Mouse (Mus musculus): ENCODE data around the gene Slc9a9. TPM values are rescaled to one million over a fixed set of nuclear protein-coding genes. Genes with fewer than 3 reads are reported as not detected.

Gene Slc9a9
- polyA plus RNA-seq, 1 experiment from 2014 or later = 2.7 TPM

DNA sequence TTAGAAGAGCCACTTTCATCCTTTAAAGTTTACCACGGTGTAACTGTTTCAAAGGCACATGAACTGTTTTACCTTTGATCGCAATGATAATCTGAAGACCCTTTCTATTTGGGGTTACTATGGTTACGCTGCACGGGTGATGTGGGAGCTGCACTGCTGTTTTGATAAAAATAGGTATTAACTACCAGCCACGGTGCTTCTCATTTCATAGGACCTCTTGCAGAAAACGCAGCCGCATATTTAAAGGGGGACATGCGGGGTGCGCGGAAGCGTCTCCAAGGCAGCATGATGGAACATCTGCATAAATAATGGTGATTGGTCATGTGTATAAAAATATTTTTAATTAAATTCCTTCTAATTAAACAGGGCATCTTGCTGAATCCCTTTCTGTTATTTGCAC is 169.5 kb downstream of the Slc9a9 start:
- no peaks in the 10 kb centered on the region for H3K36me3 ChIP-seq (replicated peaks)
- no peak overlapping the region for H3K4me3 ChIP-seq (replicated peaks)
- no peak for ATAC-seq (ENCODE audit: insufficient read depth)
- no peak overlapping the region for H3K9ac ChIP-seq
- H3K27ac ChIP-seq (replicated peaks) = no peak overlapping the region
- no peaks in the 10 kb centered on the region; the same call in 1 of the 2 replicates for H3K4me1 ChIP-seq (replicated peaks)
- H3K9me3 ChIP-seq (replicated peaks) = no peaks in the 10 kb centered on the region
- H3K4me2 ChIP-seq = no peak overlapping the region
- no peaks in the 10 kb centered on the region for H3K27me3 ChIP-seq
- 82% methylated on average over 11 of the region's 11 CpGs for whole genome bisulfite sequencing (ENCODE audit: insufficient replicate concordance)

DNA sequence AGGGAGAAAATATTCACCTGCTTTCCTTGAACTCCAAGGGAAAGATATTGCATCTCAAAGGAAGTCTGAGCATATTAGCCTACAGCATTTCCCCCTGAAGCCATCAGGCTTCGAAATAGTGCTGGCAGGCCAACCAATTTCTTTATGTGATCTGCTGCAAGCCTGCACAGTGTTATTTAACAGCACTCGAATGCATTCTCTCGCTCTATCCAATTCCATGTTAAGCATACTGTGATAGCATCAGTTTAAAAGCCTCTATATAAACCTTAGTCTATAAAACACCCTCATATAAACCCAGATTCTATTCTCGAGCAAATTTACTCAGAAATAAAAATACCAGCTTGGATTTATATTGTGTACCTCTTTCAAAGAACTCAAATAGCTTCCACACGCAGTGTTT is 170.7 kb downstream of the Slc9a9 start:
- no peak for ATAC-seq (ENCODE audit: insufficient read depth)
- no peak overlapping the region for H3K4me2 ChIP-seq
- H3K4me1 ChIP-seq (replicated peaks) = no peaks in the 10 kb centered on the region; the same call in 1 of the 2 replicates
- 61% methylated on average over 5 of the region's 5 CpGs for WGBS (ENCODE audit: insufficient replicate concordance)
- H3K36me3 ChIP-seq (replicated peaks) = no peaks in the 10 kb centered on the region
- no peak overlapping the region for H3K4me3 ChIP-seq (replicated peaks)
- no peaks in the 10 kb centered on the region for H3K9me3 ChIP-seq (replicated peaks)
- no peaks in the 10 kb centered on the region for H3K27me3 ChIP-seq
- no peak overlapping the region for H3K27ac ChIP-seq (replicated peaks)
- no peak overlapping the region for H3K9ac ChIP-seq

DNA sequence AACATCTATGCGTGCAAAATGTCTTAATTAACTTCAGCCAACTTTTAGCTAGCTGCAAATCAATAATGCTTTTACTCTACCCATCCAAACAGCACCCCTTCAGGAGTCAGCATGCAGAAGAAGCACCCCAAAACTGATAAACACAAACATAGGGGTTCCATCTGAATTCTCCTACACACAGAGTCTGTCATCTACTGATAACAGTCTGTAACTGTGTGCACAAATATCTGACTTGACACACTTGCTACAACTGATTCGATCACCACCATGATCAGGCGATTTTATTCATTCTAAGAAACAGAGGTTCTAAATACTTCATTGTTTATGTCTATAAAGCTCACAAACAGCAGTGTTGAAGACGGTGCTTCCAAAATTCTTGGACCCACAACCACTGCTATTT is 171.3 kb downstream of the Slc9a9 start:
- Histone ChIP-seq H3K4me1 (replicated peaks) (no peaks in the 10 kb centered on the region; the same call in 1 of the 2 replicates), H3K4me3 (replicated peaks) (no peak overlapping the region), H3K27ac (replicated peaks) (no peak overlapping the region), H3K9me3 (replicated peaks) (no peaks in the 10 kb centered on the region), H3K36me3 (replicated peaks) (no peaks in the 10 kb centered on the region), H3K4me2 (no peak overlapping the region), H3K27me3 (no peaks in the 10 kb centered on the region), H3K9ac (no peak overlapping the region)
- ATAC-seq (ENCODE audit: insufficient read depth) = peak; percentile 52
- whole genome bisulfite sequencing (ENCODE audit: insufficient replicate concordance) = 46% methylated on average over 4 of the region's 4 CpGs

DNA sequence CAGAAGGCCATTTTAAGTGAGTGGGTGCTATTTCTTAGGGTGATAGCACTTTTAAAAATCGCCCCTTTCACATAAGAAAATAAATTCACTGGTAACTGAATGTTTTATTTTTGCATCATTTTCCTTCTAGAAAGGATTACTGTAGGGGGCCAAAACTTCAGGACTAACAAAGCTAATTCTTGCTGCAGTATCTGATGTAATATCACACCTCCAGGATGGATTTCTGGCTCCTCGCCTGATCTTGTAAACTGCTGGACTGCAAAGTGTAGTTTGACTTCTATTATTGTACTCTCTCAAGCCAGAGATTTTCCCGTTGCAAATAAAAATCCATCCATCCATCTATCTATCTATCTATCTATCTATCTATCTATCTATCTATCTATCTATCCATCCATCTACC is 174.5 kb downstream of the Slc9a9 start:
- Histone ChIP-seq H3K27ac (replicated peaks) (no peak overlapping the region), H3K4me3 (replicated peaks) (no peak overlapping the region), H3K4me1 (replicated peaks) (no peaks in the 10 kb centered on the region; the same call in 1 of the 2 replicates), H3K9ac (no peak overlapping the region), H3K36me3 (replicated peaks) (no peaks in the 10 kb centered on the region), H3K9me3 (replicated peaks) (no peaks in the 10 kb centered on the region), H3K27me3 (no peaks in the 10 kb centered on the region), H3K4me2 (no peak overlapping the region)
- 63% methylated on average over 3 of the region's 3 CpGs for WGBS (ENCODE audit: insufficient replicate concordance)
- no peak for ATAC-seq (ENCODE audit: insufficient read depth)

DNA sequence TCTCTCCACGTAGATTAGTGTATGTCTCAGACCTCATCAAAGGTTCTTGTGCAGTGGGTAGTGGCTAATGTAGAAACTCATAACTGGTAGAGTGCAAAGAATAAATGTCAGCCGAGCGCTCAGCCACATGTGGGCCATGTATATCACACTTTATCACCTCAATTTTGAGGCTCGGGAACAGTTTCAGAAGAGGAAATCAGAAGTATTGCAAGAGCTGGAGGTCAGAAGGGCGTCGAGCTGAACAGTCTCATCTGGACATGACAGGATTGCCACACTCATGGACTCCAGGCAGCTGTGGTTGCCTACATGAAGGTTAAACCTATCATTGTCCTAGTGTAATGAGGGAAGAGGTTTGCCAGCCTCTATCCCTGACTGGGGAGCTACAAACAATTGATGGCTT is 177.9 kb downstream of the Slc9a9 start:
- H3K4me1 ChIP-seq (replicated peaks) = no peaks in the 10 kb centered on the region
- no peak overlapping the region for H3K27ac ChIP-seq (replicated peaks)
- ATAC-seq (ENCODE audit: insufficient read depth) = no peak
- 73% methylated on average over 6 of the region's 6 CpGs for WGBS (ENCODE audit: insufficient replicate concordance)
- no peak overlapping the region for H3K4me2 ChIP-seq
- H3K36me3 ChIP-seq (replicated peaks) = no peaks in the 10 kb centered on the region
- H3K27me3 ChIP-seq = no peaks in the 10 kb centered on the region
- no peaks in the 10 kb centered on the region for H3K9me3 ChIP-seq (replicated peaks)
- H3K9ac ChIP-seq = no peak overlapping the region
- H3K4me3 ChIP-seq (replicated peaks) = no peak overlapping the region

DNA sequence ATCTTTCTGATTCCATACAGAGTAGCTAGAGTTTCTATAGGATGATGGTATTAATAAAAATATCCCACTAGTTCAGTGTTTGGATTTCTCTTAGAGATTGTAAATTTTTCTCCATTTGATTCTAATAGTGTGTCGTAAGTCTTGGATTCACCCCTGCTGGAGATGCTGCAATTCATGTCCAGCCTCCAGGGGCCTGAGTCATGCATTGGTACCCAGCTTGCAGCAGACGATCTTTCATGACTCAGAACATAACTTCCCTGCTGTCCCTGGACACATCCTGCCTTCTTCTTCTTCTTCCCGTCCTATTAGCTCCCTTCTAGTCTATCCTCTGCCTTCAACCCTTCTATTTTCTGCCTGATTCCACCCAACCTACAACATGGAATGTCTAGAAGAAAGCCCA is 181.8 kb downstream of the Slc9a9 start:
- WGBS (ENCODE audit: insufficient replicate concordance) = 47% methylated on average over 3 of the region's 3 CpGs
- Histone ChIP-seq H3K9ac (no peak overlapping the region), H3K27ac (replicated peaks) (no peak overlapping the region), H3K4me3 (replicated peaks) (no peak overlapping the region), H3K9me3 (replicated peaks) (no peaks in the 10 kb centered on the region), H3K27me3 (no peaks in the 10 kb centered on the region), H3K4me2 (no peak overlapping the region), H3K36me3 (replicated peaks) (no peaks in the 10 kb centered on the region), H3K4me1 (replicated peaks) (no peaks in the 10 kb centered on the region)
- no peak for ATAC-seq (ENCODE audit: insufficient read depth)

DNA sequence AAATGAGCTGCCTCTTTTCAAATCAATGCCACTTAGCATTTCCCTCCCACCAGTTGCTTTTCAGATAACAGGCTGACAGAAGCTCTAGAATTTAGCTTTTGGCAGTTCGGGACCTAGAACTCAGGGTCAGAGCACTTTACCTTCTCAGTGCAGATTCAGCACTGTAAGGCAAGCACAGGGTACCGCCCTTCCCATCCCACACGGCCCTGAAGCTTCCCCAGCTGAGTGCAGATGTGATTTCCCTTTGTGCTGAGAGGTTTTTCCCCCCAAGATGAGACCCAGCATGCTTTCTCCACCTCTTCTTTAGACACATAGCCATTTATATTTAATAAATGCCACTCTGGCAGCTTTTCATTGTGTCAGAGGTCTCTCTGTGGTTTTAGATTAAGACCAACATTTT is 186.4 kb downstream of the Slc9a9 start:
- H3K36me3 ChIP-seq (replicated peaks) = no peaks in the 10 kb centered on the region
- H3K4me3 ChIP-seq (replicated peaks) = no peak overlapping the region
- H3K27ac ChIP-seq (replicated peaks) = no peak overlapping the region
- H3K27me3 ChIP-seq = no peaks in the 10 kb centered on the region
- no peaks in the 10 kb centered on the region for H3K4me1 ChIP-seq (replicated peaks)
- H3K9me3 ChIP-seq (replicated peaks) = no peaks in the 10 kb centered on the region
- no peak overlapping the region for H3K4me2 ChIP-seq
- H3K9ac ChIP-seq = no peak overlapping the region
- no peak for ATAC-seq (ENCODE audit: insufficient read depth)
- WGBS (ENCODE audit: insufficient replicate concordance) = 46% methylated on average over 3 of the region's 3 CpGs

DNA sequence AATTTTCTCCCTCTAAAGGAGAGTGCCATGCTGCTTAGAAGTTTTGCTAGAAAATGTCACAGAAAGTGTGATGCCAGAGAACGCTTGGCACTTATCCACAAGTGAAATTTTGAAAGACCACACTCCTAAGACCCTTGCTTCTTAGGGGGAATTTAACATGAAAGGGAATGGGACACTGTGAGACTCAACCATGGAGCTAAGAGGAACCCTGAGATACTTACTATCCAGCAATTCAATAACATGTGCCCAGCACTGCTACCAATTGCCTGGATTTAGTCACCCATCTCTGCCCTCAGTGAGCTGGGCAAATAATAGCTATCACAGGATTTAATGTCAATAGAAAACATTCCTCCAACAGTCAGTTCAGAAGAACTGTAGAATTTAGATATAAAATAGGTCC is 198.8 kb downstream of the Slc9a9 start:
- no peak for ATAC-seq (ENCODE audit: insufficient read depth)
- no peaks in the 10 kb centered on the region for H3K27me3 ChIP-seq
- no peak overlapping the region for H3K4me2 ChIP-seq
- no peaks in the 10 kb centered on the region for H3K36me3 ChIP-seq (replicated peaks)
- H3K4me1 ChIP-seq (replicated peaks) = no peaks in the 10 kb centered on the region
- no peak overlapping the region for H3K27ac ChIP-seq (replicated peaks)
- no peak overlapping the region for H3K9ac ChIP-seq
- WGBS (ENCODE audit: insufficient replicate concordance) = 61% methylated on average over 1 of the region's 1 CpGs
- no peaks in the 10 kb centered on the region for H3K9me3 ChIP-seq (replicated peaks)
- no peak overlapping the region for H3K4me3 ChIP-seq (replicated peaks)

DNA sequence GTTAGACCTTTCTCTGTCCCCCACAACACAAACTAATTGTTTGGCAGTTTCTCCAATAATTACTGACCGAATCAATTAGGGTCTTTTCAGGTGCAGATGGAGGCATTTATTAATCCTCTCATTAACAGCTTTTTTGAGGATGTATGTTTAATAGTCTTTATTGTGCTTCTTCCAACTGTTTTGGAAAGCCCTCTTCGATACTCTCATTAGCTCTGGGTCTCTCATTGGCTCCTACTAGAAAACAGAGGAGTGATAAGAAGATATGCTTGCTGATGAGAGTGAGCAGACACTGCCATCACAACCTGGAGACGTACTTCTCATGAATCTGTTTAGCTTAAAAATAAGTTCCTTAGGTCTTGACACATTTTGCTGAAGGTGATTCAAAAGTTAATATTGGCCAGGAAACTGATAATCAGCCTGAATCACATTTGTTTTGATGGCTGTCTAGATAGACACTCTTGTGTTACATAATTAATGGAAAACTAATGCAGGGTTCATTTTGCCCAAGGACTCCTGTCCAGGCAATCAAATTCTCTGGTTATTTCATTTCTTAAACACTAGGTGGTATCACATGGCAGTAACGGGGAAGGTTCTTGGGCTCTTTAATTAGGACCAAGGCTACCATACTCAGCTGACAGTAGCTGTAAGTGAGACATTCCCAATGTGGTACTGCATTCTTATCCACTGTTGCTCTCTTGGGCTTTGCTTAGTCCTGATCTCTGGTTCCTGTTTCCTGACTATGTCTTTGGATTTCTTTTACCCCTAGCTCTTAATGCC is 199.5 kb downstream of the Slc9a9 start:
- H3K27me3 ChIP-seq = no peaks in the 10 kb centered on the region
- no peak overlapping the region for H3K9ac ChIP-seq
- H3K4me2 ChIP-seq = no peak overlapping the region
- no peaks in the 10 kb centered on the region for H3K9me3 ChIP-seq (replicated peaks)
- H3K36me3 ChIP-seq (replicated peaks) = no peaks in the 10 kb centered on the region
- no peaks in the 10 kb centered on the region for H3K4me1 ChIP-seq (replicated peaks)
- H3K4me3 ChIP-seq (replicated peaks) = no peak overlapping the region
- no peak overlapping the region for H3K27ac ChIP-seq (replicated peaks)
- ATAC-seq (ENCODE audit: insufficient read depth) = no peak
- 51% methylated on average over 4 of the region's 4 CpGs for WGBS (ENCODE audit: insufficient replicate concordance)

DNA sequence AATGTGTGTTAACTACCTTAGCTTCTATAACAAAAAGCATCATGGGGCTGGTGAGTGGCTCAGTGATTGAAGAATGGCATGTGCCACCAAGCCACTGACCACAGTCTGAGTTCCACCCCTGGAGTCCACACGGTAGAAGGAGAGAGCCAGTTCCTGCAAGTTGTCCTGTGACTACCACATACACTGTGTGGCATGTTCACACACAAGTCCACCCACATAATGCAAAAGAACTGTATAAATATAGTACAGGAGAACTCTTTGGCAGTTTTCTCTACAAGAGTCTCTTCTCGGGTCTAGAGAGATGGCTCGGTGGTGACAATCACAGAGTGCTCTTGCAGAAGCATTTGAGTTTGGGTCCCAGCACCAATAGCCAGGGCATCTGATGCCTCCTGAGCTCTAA is 212.8 kb downstream of the Slc9a9 start:
- Histone ChIP-seq H3K27ac (replicated peaks) (no peak overlapping the region), H3K9me3 (replicated peaks) (no peaks in the 10 kb centered on the region), H3K36me3 (replicated peaks) (no peaks in the 10 kb centered on the region), H3K9ac (no peak overlapping the region), H3K27me3 (no peaks in the 10 kb centered on the region), H3K4me2 (no peak overlapping the region), H3K4me1 (replicated peaks) (no peaks in the 10 kb centered on the region), H3K4me3 (replicated peaks) (no peak overlapping the region)
- WGBS (ENCODE audit: insufficient replicate concordance) = 50% methylated on average over 3 of the region's 3 CpGs
- ATAC-seq (ENCODE audit: insufficient read depth) = no peak

DNA sequence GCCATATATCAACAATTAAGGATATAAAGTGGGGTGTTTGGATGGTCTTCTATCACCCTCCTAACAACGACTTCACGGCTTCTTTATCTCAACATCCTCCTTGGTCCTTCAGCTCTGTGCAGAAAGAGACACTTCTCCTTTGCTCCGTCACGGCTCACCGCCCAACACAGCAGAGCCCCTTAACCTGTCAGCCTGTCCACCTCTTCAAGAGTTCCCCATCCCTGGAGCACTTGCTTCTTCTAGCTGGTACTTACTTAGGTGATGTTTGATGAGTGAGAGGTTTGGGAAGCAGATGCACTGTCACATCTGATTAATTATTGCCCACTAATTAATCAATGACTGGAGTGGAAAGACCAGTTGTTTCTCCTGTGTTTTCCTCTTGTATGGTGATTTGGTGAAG is 213.7 kb downstream of the Slc9a9 start:
- WGBS (ENCODE audit: insufficient replicate concordance) = 58% methylated on average over 5 of the region's 5 CpGs
- no peak for ATAC-seq (ENCODE audit: insufficient read depth)

DNA sequence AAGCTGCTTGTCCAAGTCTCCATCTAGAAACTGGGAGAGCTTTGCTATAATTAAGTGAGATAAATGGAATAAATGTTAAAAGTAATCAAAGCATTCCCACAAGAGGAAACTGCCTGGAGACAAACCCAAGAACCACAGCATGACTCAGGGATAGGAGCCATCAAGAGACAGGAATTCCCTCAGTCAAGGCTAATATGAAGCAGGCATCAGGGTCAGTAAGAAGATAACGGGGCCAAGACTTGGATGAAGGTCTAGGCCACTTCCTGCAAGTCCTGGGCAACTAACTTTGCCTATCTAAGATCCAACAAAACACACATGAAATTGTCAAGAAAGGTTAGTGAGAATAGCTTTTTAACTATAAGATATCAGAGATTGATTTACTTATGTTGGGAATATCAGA is 215.4 kb downstream of the Slc9a9 start:
- 65% methylated on average over 1 of the region's 1 CpGs for WGBS (ENCODE audit: insufficient replicate concordance)
- H3K36me3 ChIP-seq (replicated peaks) = no peaks in the 10 kb centered on the region
- no peak for ATAC-seq (ENCODE audit: insufficient read depth)
- no peak overlapping the region for H3K27ac ChIP-seq (replicated peaks)
- H3K9ac ChIP-seq = no peak overlapping the region
- no peak overlapping the region for H3K4me3 ChIP-seq (replicated peaks)
- H3K4me2 ChIP-seq = no peak overlapping the region
- no peaks in the 10 kb centered on the region for H3K9me3 ChIP-seq (replicated peaks)
- no peaks in the 10 kb centered on the region for H3K27me3 ChIP-seq
- H3K4me1 ChIP-seq (replicated peaks) = no peaks in the 10 kb centered on the region

More for the DNA sequence above, 213.7 kb downstream of the Slc9a9 start:
- H3K4me3 ChIP-seq (replicated peaks) = no peak overlapping the region
- H3K9me3 ChIP-seq (replicated peaks) = no peaks in the 10 kb centered on the region
- no peak overlapping the region for H3K27ac ChIP-seq (replicated peaks)
- no peaks in the 10 kb centered on the region for H3K36me3 ChIP-seq (replicated peaks)
- H3K27me3 ChIP-seq = no peaks in the 10 kb centered on the region
- no peak overlapping the region for H3K9ac ChIP-seq
- H3K4me2 ChIP-seq = no peak overlapping the region
- H3K4me1 ChIP-seq (replicated peaks) = no peaks in the 10 kb centered on the region
